8 mouse cellular contexts compared by ENCODE assay signal in genomic region chr12:91384281-91385017, GRCm38 (mm10). TPM values are rescaled to one million over a fixed set of nuclear protein-coding genes. Genes with fewer than 3 reads are reported as not detected.
DNase-seq lines count a peak whose midpoint lies in the region; ATAC-seq lines count a peak whose summit lies in the region.

Gene Cep128 (minus strand): TSS chr12:91384409.
Gene Tshr (plus strand): TSS chr12:91384563.

- peak; percentile 83 for DNase-seq in WW6 (ENCODE audit: low read depth, low spot score)
- DNase-seq in cerebellum, postnatal 4 days (ENCODE audit: low spot score in 2 of 2) = peak; percentile 76 to 89
- peak; percentile 92 for DNase-seq in gastrocnemius, adult 18-20 months (ENCODE audit: low spot score)
- peak; percentile 89 to 94 for DNase-seq in left cerebral cortex, adult 18-20 months (ENCODE audit: low spot score in 2 of 2)
- peak; percentile 95 for DNase-seq in right cerebral cortex, adult 18-20 months
- DNase-seq in urinary bladder, postnatal 10 days (ENCODE audit: low spot score) = peak; percentile 75

- no peaks in the 10 kb centered on the region for H3K36me3 ChIP-seq in hindbrain, embryonic 16.5 days (ENCODE audit: control insufficient read depth, insufficient read depth, low read length)
- H3K36me3 ChIP-seq in macrophage (ENCODE audit: inconsistent target) = no peaks in the 10 kb centered on the region

- 1% methylated on average over 27 of the region's 27 CpGs for WGBS in hindbrain, embryonic 16.5 days
- WGBS in macrophage (ENCODE audit: missing documents) = 0% methylated on average over 27 of the region's 27 CpGs

- H3K4me2 ChIP-seq in hindbrain, embryonic 16.5 days (ENCODE audit: low read length) = peak within 1 kb of the TSS; percentile 98

- H3K9me3 ChIP-seq in hindbrain, embryonic 16.5 days (ENCODE audit: control insufficient read depth, low read length) = no peaks in the 10 kb centered on the region

- no peak within 1 kb of the TSS for H3K27ac ChIP-seq in hindbrain, embryonic 16.5 days (ENCODE audit: low read depth, low read length)
- H3K27ac ChIP-seq in macrophage = peak within 1 kb of the TSS; percentile 51

- ATAC-seq in hindbrain, embryonic 16.5 days = peak; percentile 100

- peak within 1 kb of the TSS; percentile 63 for H3K9ac ChIP-seq in hindbrain, embryonic 16.5 days (ENCODE audit: low read depth, low read length)

- peaks cover 27% of the 10 kb centered on the region for H3K79me2 ChIP-seq in macrophage (ENCODE audit: inconsistent target)

- H3K4me3 ChIP-seq in hindbrain, embryonic 16.5 days (ENCODE audit: low read length) = peak within 1 kb of the TSS; percentile 68
- H3K4me3 ChIP-seq in macrophage (ENCODE audit: inconsistent target) = peak within 1 kb of the TSS; percentile 87

- H3K4me1 ChIP-seq in hindbrain, embryonic 16.5 days (ENCODE audit: control insufficient read depth, insufficient read depth, low read depth, low read length) = peaks cover 5% of the 10 kb centered on the region

- H3K27me3 ChIP-seq in hindbrain, embryonic 16.5 days (replicated peaks; ENCODE audit: control insufficient read depth, insufficient read depth, low read length) = no peaks in the 10 kb centered on the region

RNA-seq across cellular contexts. Expression of gene Cep128, which starts in this region (rescaled TPM):
- under 1 TPM; 0.64 to 0.81 TPM for total RNA-seq in gastrocnemius, adult 18-20 months (2021)
- polyA plus RNA-seq in hindbrain, embryonic 16.5 days (2015; fragmentation: Nextera tagmentation; extraction: Ambion mirVana) = 4.2 and 4.7 TPM in 2 replicates
- 1 to 10 TPM; 7.5 to 8.4 TPM for total RNA-seq in left cerebral cortex, adult 18-20 months (2021)
- total RNA-seq in macrophage (2018; cell fraction: chromatin; rRNA removed) = 100 to 1,000 TPM in 6 of 26 experiments, 10 to 100 TPM in 20; 24.4 to 119 (median 64.8) TPM
- total RNA-seq in macrophage (2018; cell fraction: cytosol; rRNA removed) = 10 to 100 TPM in 4 of 26 experiments, 1 to 10 TPM in 22; 5.0 to 11.2 (median 7.9) TPM
- total RNA-seq in macrophage (2018; cell fraction: nucleus; rRNA removed) = 10 to 100 TPM in 24 of 26 experiments, 1 to 10 TPM in 2; 6.7 to 66.4 (median 20.8) TPM
- 5.3 to 17.9 TPM (median 7.8 TPM) in 3 replicates for polyA plus RNA-seq in macrophage (2018)

RNA-seq across cellular contexts. Expression of gene Tshr, which starts in this region (rescaled TPM):
- 1 to 10 TPM in 1 of 2 experiments, under 1 TPM in 1; 0.64 to 1.7 TPM for total RNA-seq in gastrocnemius, adult 18-20 months (2021)
- 0.69 and 0.78 TPM in 2 replicates for polyA plus RNA-seq in hindbrain, embryonic 16.5 days (2015; fragmentation: Nextera tagmentation; extraction: Ambion mirVana)
- under 1 TPM; 0.19 to 0.56 TPM for total RNA-seq in left cerebral cortex, adult 18-20 months (2021)
- total RNA-seq in macrophage (2018; cell fraction: chromatin; rRNA removed) = not detected
- not detected for total RNA-seq in macrophage (2018; cell fraction: cytosol; rRNA removed)
- total RNA-seq in macrophage (2018; cell fraction: nucleus; rRNA removed) = 1 to 10 TPM in 1 of 26 experiments, not detected in 25; 2.7 TPM
- polyA plus RNA-seq in macrophage (2018) = not detected in 3 replicates

Comparison
In these comparisons a context has a peak if more than half of its experiments do, and no peak if none do; other contexts are left out.
1. RNA of gene Cep128 (total RNA-seq): 7.5 to 8.4 TPM in left cerebral cortex, adult 18-20 months; 0.64 to 0.81 TPM in gastrocnemius, adult 18-20 months; every median in the first group is over 4 times any median in the second.
2. Peak in every context shown above with its lines, with median percentiles within 50 percentile points of each other: DNase-seq.